Mouse (Mus musculus) induced T-regulatory cell, adult 2 months (primary cell): ENCODE measurements around the gene Nfix.

ENCODE experiments used
- DNase-seq: peaks from one replicate; pipeline ENCODE4 v3.0.0-alpha.2; 2012; ENCODE audit warnings: low read depth

Nfix gene

DNA sequence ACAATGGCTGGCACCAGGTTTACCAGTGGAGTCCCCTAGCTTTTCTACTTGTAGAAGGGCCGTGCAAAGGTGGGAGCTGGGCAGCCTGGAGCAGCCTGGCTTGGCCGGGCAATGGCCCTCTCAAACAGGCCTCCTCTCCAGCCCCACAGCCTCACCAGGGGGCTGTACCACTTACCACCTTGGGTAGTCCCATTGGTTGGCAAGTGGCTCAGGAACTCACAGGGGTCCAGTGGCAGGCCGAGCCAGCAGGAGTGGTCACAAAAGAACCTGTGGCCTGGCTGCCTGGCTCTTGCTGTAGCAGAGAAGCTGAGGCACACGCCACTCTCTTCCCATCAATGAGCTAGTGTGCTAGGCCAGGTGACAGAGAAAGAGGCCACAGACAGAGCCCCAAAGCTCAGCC is 86.0 kb downstream of the Nfix start:
- no peak for DNase-seq

DNA sequence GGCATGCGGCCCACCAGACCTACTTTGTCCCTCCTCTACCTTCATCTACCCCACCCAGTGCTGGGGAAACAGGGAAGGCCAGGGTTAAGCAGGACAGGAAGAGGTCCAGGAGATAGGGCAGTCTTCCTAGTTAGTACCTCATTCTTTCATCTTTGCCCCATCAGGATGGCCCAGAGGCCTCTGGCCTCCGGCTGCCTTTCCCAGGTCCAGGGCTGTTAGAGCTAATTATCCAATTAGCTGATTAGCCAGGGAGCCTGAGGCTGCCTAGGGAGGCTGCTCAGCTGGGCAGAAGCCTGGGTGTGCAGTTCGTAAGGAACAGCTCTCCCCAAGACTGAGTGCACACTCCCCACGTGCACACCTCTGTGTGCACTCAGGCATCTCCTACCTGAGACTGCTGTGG is 86.8 kb downstream of the Nfix start:
- no peak for DNase-seq

- no peak for DNase-seq
Observed at GRCm38 (mm10) chr8:84712759-84713120, 87.4 kb downstream of the Nfix start.

GRCm38 (mm10) chr8:84711933-84712758 is 88.0 kb downstream of the Nfix start:
- DNase-seq, result no peak

- DNase-seq, result no peak
Observed at GRCm38 (mm10) chr8:84711312-84711711, 88.8 kb downstream of the Nfix start.

DNA sequence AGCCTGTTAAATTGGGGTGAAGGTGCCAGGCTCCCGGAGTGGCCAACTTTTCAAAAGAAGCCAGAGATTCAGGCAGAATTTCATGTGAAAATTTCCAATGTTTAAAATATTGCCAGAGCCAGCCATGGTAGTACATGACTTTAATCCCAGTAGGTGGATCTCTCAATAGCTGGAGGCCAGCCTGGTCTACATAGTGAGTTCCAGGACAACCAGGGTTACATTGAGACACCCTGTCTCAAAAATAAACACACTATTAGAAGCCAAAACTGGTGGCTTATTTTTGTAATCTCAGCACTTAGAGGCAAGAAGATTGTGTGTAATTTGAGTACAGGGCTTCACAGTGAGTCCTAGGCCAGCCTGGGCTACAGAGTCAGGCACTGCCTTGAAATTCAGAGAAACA is 90.2 kb downstream of the Nfix start:
- DNase-seq, result no peak

GRCm38 (mm10) chr8:84708774-84709475 is 91.2 kb downstream of the Nfix start:
- peak; percentile 92 for DNase-seq

DNA sequence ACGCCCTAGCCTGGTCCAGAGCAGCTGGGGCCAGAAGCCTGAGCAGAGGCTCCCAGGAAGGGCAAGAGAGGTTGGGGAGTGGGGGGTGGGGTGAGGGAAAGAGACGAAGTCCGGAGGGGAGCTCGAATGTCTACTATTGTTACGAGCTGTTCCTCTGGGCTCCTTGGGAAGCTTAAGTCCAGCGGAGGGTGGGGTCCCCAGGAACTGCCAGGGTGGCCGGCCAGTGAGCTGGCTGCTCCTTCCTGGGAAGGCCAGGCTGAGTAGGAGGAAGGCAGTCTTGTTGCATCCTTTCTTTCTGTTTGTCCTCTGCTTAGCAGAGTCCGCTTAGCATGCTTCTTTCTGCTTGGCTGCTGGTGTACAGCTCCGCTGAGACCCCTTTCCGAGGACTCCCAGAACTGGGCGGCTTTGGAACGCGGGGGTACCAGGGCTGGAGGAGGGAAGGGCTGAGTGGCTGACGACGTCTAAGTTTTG is 92.0 kb downstream of the Nfix start:
- peak; percentile 22 for DNase-seq

DNA sequence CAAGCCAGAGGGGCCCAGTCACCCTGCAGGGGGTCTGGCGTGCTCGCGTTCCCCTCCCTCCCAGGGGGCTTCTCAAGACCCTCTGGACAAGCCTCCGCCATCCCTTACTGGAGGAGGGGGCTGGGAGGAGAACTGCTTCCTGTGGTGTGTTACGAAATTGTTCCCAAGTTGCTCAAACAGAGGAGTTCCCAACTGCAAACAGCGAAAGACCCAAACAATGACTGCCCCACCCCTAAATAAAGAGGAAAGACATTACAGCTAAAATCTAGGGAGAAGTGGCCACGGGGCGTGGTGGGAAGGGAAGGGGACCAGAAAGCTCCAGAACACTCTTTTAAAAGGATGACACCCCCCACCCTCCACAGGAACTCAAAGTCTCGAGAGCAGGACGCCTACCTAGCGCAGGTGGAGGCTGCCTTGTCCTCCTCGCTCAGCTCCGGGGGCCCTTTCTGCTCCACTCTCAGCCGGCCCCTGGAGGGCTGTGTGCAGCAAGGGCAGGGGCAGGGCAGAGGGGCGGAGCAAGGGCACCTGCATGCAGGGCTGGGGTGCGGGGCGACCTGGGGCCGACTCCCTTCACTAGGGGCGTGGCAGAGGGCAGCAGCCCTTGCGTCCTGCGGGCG is 92.8 kb downstream of the Nfix start:
- peak; percentile 45 for DNase-seq

GRCm38 (mm10) chr8:84706610-84707266 is 93.4 kb downstream of the Nfix start:
- DNase-seq, result peak; percentile 23

DNA sequence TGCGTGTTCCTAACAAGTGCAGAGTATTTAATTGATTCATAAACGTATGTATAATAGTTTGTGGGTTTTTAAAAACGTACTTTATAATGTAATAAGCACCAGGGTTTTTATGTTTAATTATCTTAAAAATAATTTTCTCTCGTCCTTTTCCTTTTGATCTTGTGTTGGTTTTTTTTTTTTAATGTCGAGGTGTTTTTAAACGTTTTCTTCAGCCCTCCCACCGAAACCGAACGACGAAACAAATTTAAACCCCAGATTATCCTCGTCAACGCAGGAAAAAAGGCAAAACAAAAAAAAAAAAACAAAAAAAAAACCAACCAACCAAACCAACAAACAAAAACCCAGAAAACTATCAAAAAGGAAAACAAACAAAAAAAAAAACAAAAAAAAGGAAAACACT is 94.2 kb downstream of the Nfix start:
- DNase-seq, result peak; percentile 42

GRCm38 (mm10) chr8:84704867-84705831 is 95.0 kb downstream of the Nfix start:
- DNase-seq, result peak; percentile 35

GRCm38 (mm10) chr8:84704356-84704755 is 95.8 kb downstream of the Nfix start:
- peak; percentile 89 for DNase-seq

GRCm38 (mm10) chr8:84703466-84704249 is 96.5 kb downstream of the Nfix start:
- peak; percentile 83 for DNase-seq

DNA sequence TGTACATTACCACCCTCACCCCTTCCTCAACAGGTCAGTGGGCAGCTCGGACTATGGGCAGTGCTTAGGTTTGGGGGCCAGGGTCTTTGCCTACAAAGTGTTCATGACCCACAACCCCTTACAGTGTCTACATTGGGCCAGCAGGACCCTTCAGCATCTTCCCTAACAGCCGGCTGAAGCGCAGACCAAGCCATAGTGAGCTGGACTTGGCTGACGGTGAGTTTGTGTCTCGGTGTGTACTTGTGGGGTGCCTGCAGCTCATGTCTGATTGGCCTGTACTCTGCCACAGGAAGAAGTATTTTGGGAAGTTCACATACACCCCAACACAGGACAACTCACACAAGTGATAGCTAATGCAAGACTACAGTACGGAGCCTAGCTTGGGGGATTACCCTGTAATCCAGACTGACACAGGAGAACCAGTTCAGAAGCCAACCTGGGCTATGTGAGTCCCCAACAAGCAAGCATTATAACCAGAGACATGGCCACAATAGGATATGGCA is 97.1 kb downstream of the Nfix start:
- no peak for DNase-seq

DNA sequence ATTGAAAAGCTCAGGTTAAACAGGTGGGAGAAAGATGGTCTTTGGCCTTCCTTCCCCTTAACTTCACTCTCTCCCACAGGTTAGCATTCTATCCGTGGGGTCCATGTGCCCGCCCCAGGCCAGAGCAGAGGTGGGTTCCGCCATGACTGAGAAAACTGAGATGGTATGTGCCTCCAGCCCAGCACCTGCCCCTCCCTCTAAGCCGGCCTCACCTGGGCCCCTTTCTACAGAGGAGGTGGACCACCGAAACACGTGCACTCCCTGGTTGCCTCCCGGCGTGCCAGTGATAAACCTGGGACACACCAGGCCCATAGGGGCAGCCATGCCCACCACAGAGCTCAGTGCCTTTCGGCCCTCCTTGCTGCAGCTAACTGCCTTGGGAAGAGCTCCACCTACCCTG is 97.6 kb downstream of the Nfix start:
- DNase-seq, result no peak

- peak; percentile 58 for DNase-seq
Observed at GRCm38 (mm10) chr8:84700941-84701911, 98.9 kb downstream of the Nfix start, which contains the start of gene Lyl1. Lyl1 (plus strand) TSS chr8:84701457.

- DNase-seq, result no peak
Observed at GRCm38 (mm10) chr8:84700526-84700925, 99.6 kb downstream of the Nfix start.

- DNase-seq, result peak; percentile 57
Observed at GRCm38 (mm10) chr8:84699861-84700322, 100.3 kb downstream of the Nfix start.
